Mouse (Mus musculus) heart, embryonic 15.5 days (tissue): ENCODE results near the gene Nipbl. TPM values are rescaled to one million over a fixed set of nuclear protein-coding genes. Genes with fewer than 3 reads are reported as not detected.
A peak's percentile ranks its signal among the peaks of the same experiment; 100 is the strongest.

Source experiments
- ATAC-seq: fragments of 200-750 bp; cut with Nextera tagmentation; replicated peaks from 2 replicates; pipeline ENCODE4 v1.8.0; 2017; ENCODE audit warnings: low read depth, moderate TSS enrichment; ENCODE audit not compliant: insufficient number of reproducible peaks, insufficient read depth, low FRiP score
- H3K27ac ChIP-seq: fragments of 300-500 bp; sonication (generic); 2 replicates; pipeline ENCODE4 v1.5.1; 2015; ENCODE audit warnings: mild to moderate bottlenecking, inconsistent platforms
- H3K27me3 ChIP-seq: fragments of 300-500 bp; sonication (generic); 2 replicates; pipeline ENCODE4 v1.6.1; 2015; ENCODE audit warnings: inconsistent platforms
- H3K36me3 ChIP-seq: fragments of 300-500 bp; sonication (generic); 2 replicates; pipeline ENCODE4 v1.6.1; 2015; ENCODE audit warnings: mild to moderate bottlenecking, inconsistent platforms
- H3K4me1 ChIP-seq: fragments of 300-500 bp; sonication (generic); replicated peaks from 2 replicates; pipeline ENCODE4 v1.6.1; 2015; ENCODE audit warnings: inconsistent platforms
- H3K4me2 ChIP-seq: fragments of 300-500 bp; sonication (generic); 2 replicates; pipeline ENCODE4 v1.6.1; 2015; ENCODE audit warnings: inconsistent platforms, mild to moderate bottlenecking, moderate library complexity
- H3K4me3 ChIP-seq: fragments of 300-500 bp; sonication (generic); 2 replicates; pipeline ENCODE4 v1.5.1; 2015; ENCODE audit warnings: mild to moderate bottlenecking, inconsistent platforms
- H3K9ac ChIP-seq: fragments of 300-500 bp; sonication (generic); 2 replicates; pipeline ENCODE4 v1.6.1; 2015; ENCODE audit warnings: mild to moderate bottlenecking, inconsistent platforms
- H3K9me3 ChIP-seq: fragments of 300-500 bp; sonication (generic); replicated peaks from 2 replicates; pipeline ENCODE4 v1.6.1; 2016; ENCODE audit warnings: inconsistent platforms
- WGBS: fragments of 180-500 bp; shearing (Covaris S2); methylation state at CpG from one replicate; pipeline ENCODE4 v1.1.7; 2015; ENCODE audit warnings: mixed read lengths; 5-methylcytosine and 5-hydroxymethylcytosine counted together
- polyA plus RNA-seq: library from polyadenylated mRNA; unstranded; fragments of >200 nt; fragmentation: Nextera tagmentation; extraction: Ambion mirVana; gene quantifications from 2 replicates; pipeline ENCODE4 v1.2.1, GENCODE M21; 2015

Gene Nipbl
- polyA plus RNA-seq, 1 experiment from 2014 or later, result 9.8 TPM

DNA sequence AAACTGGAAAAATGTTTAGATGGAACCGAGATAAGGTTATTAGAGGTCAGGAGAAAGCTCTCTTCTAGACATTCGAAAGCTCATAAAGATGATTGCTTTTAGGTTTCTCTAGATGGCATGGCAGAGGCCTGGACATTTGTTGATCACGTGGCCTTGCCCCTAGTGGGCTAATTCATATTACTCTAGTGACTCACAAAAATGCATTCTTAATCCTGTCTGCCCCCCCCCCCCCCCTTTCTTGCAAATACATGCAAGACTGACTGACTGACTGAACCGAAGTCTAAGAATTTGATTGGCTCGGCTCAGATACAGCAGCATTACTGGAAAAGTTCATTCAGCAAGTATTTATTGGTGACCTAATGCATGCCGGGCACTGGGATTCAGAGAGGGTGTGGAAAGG lies 2.2 kb upstream of the Nipbl start:
- H3K4me2 ChIP-seq, result peak overlapping the region; percentile 93
- H3K4me1 ChIP-seq, result peaks cover 12% of the 10 kb centered on the region
- peak overlapping the region; percentile 100 for H3K4me3 ChIP-seq
- H3K9me3 ChIP-seq, result no peaks in the 10 kb centered on the region
- no peaks in the 10 kb centered on the region for H3K36me3 ChIP-seq
- ATAC-seq, result no peak
- H3K27ac ChIP-seq, result peak overlapping the region; percentile 99
- peak overlapping the region; percentile 100 for H3K9ac ChIP-seq
- WGBS, result 7% methylated on average over 6 of the region's 6 CpGs
- no peaks in the 10 kb centered on the region for H3K27me3 ChIP-seq

GRCm38 (mm10) chr15:8445951-8446419 lies 1.7 kb upstream of the Nipbl start:
- WGBS, result under 1% methylated on average over 19 of the region's 19 CpGs
- Histone ChIP-seq H3K27ac (peak overlapping the region; percentile 99), H3K36me3 (no peaks in the 10 kb centered on the region), H3K9me3 (no peaks in the 10 kb centered on the region), H3K4me2 (peak overlapping the region; percentile 93), H3K27me3 (no peaks in the 10 kb centered on the region), H3K9ac (peak overlapping the region; percentile 100), H3K4me1 (peaks cover 12% of the 10 kb centered on the region), H3K4me3 (peak overlapping the region; percentile 100)
- ATAC-seq, result no peak

DNA sequence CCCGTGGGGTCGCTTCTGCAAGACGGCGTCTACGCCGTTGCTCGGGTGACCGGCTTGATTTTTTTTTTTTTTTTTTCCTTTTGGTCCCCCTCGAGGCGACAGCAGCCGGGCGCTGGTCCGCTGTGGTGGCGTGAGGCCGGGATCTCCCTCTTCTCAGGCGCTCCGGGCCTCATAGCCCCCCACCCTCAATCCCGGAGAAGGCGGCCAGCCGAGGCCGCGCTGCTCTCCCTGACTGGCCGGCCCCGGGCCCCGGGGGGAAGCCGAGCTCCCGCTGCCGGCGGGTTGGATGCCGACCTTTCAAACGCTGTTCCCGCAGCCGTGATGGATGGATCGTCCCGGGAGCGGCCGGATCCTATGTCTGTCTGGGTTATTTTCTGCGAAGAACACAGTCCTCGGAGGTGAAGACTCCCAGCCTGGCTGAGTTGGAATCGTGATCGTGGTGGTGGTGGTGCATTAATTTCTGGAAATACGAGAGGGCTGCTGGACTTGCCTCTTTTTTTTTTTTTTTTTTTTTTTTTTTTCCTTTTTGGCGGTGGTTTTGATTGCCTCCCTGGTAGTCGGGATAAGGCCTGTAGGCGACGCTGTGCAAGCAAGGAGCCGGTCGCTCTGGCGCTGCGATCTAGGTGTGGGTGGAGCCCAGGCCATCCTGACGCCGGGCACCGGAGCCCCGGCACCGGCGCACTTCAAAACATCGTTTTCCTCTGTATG lies 781 bp upstream of the Nipbl start:
- no peaks in the 10 kb centered on the region for H3K36me3 ChIP-seq
- no peaks in the 10 kb centered on the region for H3K9me3 ChIP-seq
- peaks cover 12% of the 10 kb centered on the region for H3K4me1 ChIP-seq
- peak overlapping the region; percentile 100 for H3K4me3 ChIP-seq
- no peaks in the 10 kb centered on the region for H3K27me3 ChIP-seq
- peak overlapping the region; percentile 99 for H3K27ac ChIP-seq
- ATAC-seq, result peak; percentile 65
- under 1% methylated on average over 55 of the region's 57 CpGs for WGBS
- H3K9ac ChIP-seq, result peak overlapping the region; percentile 100
- peak overlapping the region; percentile 93 for H3K4me2 ChIP-seq

DNA sequence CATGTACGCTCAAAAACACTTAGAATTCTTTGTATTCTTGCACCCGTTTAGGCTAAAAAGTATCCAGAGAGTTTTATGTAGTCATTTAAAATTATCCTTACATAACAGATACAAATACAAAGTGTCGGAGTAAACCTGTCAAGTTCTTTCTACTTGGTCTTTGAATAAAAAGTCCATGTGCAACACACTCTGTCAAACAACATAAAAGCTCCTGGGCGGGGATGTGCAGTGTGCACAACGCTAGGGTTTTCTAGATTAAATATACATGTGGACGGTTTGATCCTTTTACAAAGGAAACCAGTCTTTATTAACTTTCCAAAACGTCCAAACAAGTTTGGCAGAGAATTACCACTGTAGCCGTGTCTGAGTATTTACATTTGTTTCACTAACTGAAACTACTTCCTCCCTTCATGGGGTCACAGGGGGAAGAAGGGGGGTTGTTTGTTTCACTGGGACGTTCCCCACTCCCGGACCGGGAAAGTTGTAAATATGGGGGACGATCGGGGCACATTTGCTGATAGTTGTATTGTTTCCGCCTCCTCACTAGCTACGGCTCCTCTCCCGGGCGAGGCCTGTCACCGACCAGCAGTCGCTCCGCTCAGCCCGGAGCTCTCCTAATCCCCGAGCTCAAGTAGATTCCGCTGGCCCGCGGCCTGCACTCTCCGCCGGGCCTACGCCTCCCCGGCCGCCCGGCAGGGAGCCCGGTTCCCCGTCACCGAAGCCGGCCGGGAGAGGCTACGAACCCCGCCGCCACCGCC lies 916 bp downstream of the Nipbl start:
- peak; percentile 40 for ATAC-seq
- peak overlapping the region; percentile 79 for H3K4me2 ChIP-seq
- H3K36me3 ChIP-seq, result no peaks in the 10 kb centered on the region
- H3K9ac ChIP-seq, result peak overlapping the region; percentile 100
- H3K27ac ChIP-seq, result peak overlapping the region; percentile 99
- H3K9me3 ChIP-seq, result no peaks in the 10 kb centered on the region
- H3K4me3 ChIP-seq, result peak overlapping the region; percentile 100
- H3K4me1 ChIP-seq, result peaks cover 12% of the 10 kb centered on the region
- WGBS, result under 1% methylated on average over 40 of the region's 40 CpGs
- no peaks in the 10 kb centered on the region for H3K27me3 ChIP-seq

GRCm38 (mm10) chr15:8442761-8443160 lies 1.5 kb downstream of the Nipbl start:
- WGBS, result 1% methylated on average over 6 of the region's 6 CpGs
- H3K36me3 ChIP-seq, result no peaks in the 10 kb centered on the region
- ATAC-seq, result no peak

GRCm38 (mm10) chr15:8442156-8442555 lies 2.1 kb downstream of the Nipbl start:
- H3K27ac ChIP-seq, result peak overlapping the region; percentile 99
- 3% methylated on average over 11 of the region's 11 CpGs for WGBS
- no peaks in the 10 kb centered on the region for H3K27me3 ChIP-seq
- no peak for ATAC-seq
- H3K9me3 ChIP-seq, result no peaks in the 10 kb centered on the region
- H3K4me2 ChIP-seq, result peak overlapping the region; percentile 79
- peak overlapping the region; percentile 100 for H3K9ac ChIP-seq
- H3K4me1 ChIP-seq, result peaks cover 8% of the 10 kb centered on the region
- peak overlapping the region; percentile 100 for H3K4me3 ChIP-seq
- no peaks in the 10 kb centered on the region for H3K36me3 ChIP-seq

More at GRCm38 (mm10) chr15:8442761-8443160, 1.5 kb downstream of the Nipbl start:
- Histone ChIP-seq H3K9ac (peak overlapping the region; percentile 100), H3K4me3 (peak overlapping the region; percentile 100), H3K27ac (peak overlapping the region; percentile 99), H3K27me3 (no peaks in the 10 kb centered on the region), H3K4me1 (peaks cover 12% of the 10 kb centered on the region), H3K4me2 (peak overlapping the region; percentile 79), H3K9me3 (no peaks in the 10 kb centered on the region)

DNA sequence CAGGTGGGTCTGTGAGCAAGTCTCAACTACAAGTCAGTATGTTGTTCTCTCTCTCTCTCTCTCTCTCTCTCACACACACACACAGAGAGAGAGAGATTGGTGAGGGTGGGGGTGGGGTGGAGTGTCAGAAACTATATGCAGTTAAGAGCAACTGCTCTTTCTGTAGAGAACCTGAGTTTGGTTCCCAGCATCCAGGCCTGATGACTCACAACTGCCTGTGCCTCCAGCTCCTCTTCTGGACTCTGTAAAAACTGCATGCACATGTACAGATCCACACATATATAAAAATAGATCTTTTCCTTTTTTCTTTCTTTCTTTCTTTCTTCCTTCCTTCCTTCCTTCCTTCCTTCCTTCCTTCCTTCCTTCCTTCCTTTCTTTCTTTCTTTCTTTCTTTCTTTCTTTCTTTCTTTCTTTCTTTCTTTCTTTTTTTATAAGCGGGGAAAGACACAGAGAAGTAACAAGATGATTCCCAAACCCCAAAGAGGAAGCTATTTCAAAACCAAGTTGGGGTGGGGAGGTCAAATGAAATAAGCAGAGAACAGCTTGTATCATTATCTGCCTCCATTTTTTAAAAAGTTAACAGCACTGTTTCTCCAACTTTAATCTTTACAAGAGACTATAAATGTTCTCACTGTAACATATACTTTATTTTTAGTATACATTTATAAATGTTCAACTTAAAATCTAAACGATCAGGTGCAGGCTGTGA lies 10.9 kb downstream of the Nipbl start:
- no peaks in the 10 kb centered on the region for H3K27me3 ChIP-seq
- WGBS, result 83% methylated on average over 2 of the region's 2 CpGs
- no peak overlapping the region for H3K4me2 ChIP-seq
- no peak for ATAC-seq
- no peaks in the 10 kb centered on the region for H3K9me3 ChIP-seq
- H3K36me3 ChIP-seq, result no peaks in the 10 kb centered on the region
- no peaks in the 10 kb centered on the region; the same call in 1 of the 2 replicates for H3K4me1 ChIP-seq
- no peak overlapping the region for H3K27ac ChIP-seq
- H3K9ac ChIP-seq, result no peak overlapping the region
- no peak overlapping the region for H3K4me3 ChIP-seq

- no peaks in the 10 kb centered on the region for H3K36me3 ChIP-seq
- WGBS, result 90% methylated on average over 2 of the region's 2 CpGs
These were observed 11.7 kb downstream of the Nipbl start for GRCm38 (mm10) chr15:8432534-8432933.

GRCm38 (mm10) chr15:8429502-8429901 lies 14.8 kb downstream of the Nipbl start:
- H3K4me3 ChIP-seq, result no peak overlapping the region
- no peak for ATAC-seq
- no peaks in the 10 kb centered on the region for H3K36me3 ChIP-seq
- no peaks in the 10 kb centered on the region for H3K9me3 ChIP-seq
- no peak overlapping the region for H3K4me2 ChIP-seq
- 72% methylated on average over 5 of the region's 5 CpGs for WGBS
- no peak overlapping the region for H3K9ac ChIP-seq
- H3K4me1 ChIP-seq, result peaks cover 3% of the 10 kb centered on the region
- no peaks in the 10 kb centered on the region for H3K27me3 ChIP-seq
- no peak overlapping the region for H3K27ac ChIP-seq

More at GRCm38 (mm10) chr15:8432534-8432933, 11.7 kb downstream of the Nipbl start:
- no peak overlapping the region for H3K4me2 ChIP-seq
- no peaks in the 10 kb centered on the region; the same call in 1 of the 2 replicates for H3K4me1 ChIP-seq
- ATAC-seq, result no peak
- H3K9me3 ChIP-seq, result no peaks in the 10 kb centered on the region
- H3K27ac ChIP-seq, result no peak overlapping the region
- H3K27me3 ChIP-seq, result no peaks in the 10 kb centered on the region
- no peak overlapping the region for H3K9ac ChIP-seq
- no peak overlapping the region for H3K4me3 ChIP-seq

- no peak overlapping the region for H3K4me2 ChIP-seq
- WGBS, result 28% methylated on average over 6 of the region's 6 CpGs
- no peak overlapping the region for H3K27ac ChIP-seq
- no peak overlapping the region for H3K4me3 ChIP-seq
- H3K27me3 ChIP-seq, result no peaks in the 10 kb centered on the region
- H3K9me3 ChIP-seq, result no peaks in the 10 kb centered on the region
- ATAC-seq, result no peak
- H3K36me3 ChIP-seq, result no peaks in the 10 kb centered on the region
- H3K9ac ChIP-seq, result no peak overlapping the region
- peaks cover 11% of the 10 kb centered on the region for H3K4me1 ChIP-seq
These were observed 23.4 kb downstream of the Nipbl start for GRCm38 (mm10) chr15:8420909-8421308.
